Mouse (Mus musculus) lung, embryonic 14.5 days (tissue): Measurements from ENCODE around the gene Fadd. TPM values are rescaled to one million over a fixed set of nuclear protein-coding genes. Genes with fewer than 3 reads are reported as not detected.

Experiments
- ATAC-seq: fragments of 200-750 bp; cut with Nextera tagmentation; 2 replicates; pipeline ENCODE4 v1.8.0; 2017; ENCODE audit warnings: mild to moderate bottlenecking, moderate TSS enrichment, moderate library complexity; ENCODE audit not compliant: insufficient read depth
- DNase-seq: peaks from one replicate; pipeline ENCODE4 v3.0.0-alpha.2; 2015
- H3K27ac ChIP-seq: fragments of 300-500 bp; sonication (generic); 2 replicates; pipeline ENCODE4 v1.5.1; 2014; ENCODE audit warnings: low read depth, mild to moderate bottlenecking, moderate library complexity
- H3K27me3 ChIP-seq: fragments of 300-500 bp; sonication (generic); 2 replicates; pipeline ENCODE4 v1.6.1; 2014; ENCODE audit warnings: low read length, control low read depth; ENCODE audit not compliant: insufficient read depth
- H3K36me3 ChIP-seq: fragments of 300-500 bp; sonication (generic); 2 replicates; pipeline ENCODE4 v1.6.1; 2014; ENCODE audit warnings: control low read depth; ENCODE audit not compliant: insufficient read depth
- H3K4me1 ChIP-seq: fragments of 300-500 bp; sonication (generic); 2 replicates; pipeline ENCODE4 v1.6.1; 2014; ENCODE audit warnings: antibody characterized with exemption, control low read depth; ENCODE audit not compliant: insufficient read depth
- H3K4me2 ChIP-seq: fragments of 300-500 bp; sonication (generic); 2 replicates; pipeline ENCODE4 v1.6.1; 2014; ENCODE audit warnings: mild to moderate bottlenecking
- H3K4me3 ChIP-seq: fragments of 300-500 bp; sonication (generic); 2 replicates; pipeline ENCODE4 v1.5.1; 2014; ENCODE audit warnings: low read depth, low read length
- H3K9ac ChIP-seq: fragments of 300-500 bp; sonication (generic); 2 replicates; pipeline ENCODE4 v1.6.1; 2014
- H3K9me3 ChIP-seq: fragments of 300-500 bp; sonication (generic); 2 replicates; pipeline ENCODE4 v1.6.1; 2016; ENCODE audit warnings: low read depth, low read length, control low read depth
- CTCF ChIP-seq: IDR thresholded peaks from 2 replicates; pipeline ENCODE4 v1.5.1; 2016; ENCODE audit warnings: antibody characterized with exemption, low read depth
- WGBS: fragments of 180-500 bp; shearing (Covaris S2); extraction: QIAGEN DNeasy Blood & Tissue Kit; methylation state at CpG from one replicate; pipeline ENCODE4 v1.1.7; 2014; 5-methylcytosine and 5-hydroxymethylcytosine counted together
- polyA plus RNA-seq: library from polyadenylated mRNA; unstranded; fragments of >200 nt; fragmentation: Nextera tagmentation; extraction: Ambion mirVana; gene quantifications from 2 replicates; pipeline ENCODE4 v1.2.1, GENCODE M21; 2014

The Fadd gene
- polyA plus RNA-seq, 1 experiment from 2014 or later: 12.8 TPM

GRCm38 (mm10) chr7:144549904-144550566 lies 32.2 kb downstream of the Fadd start:
- Histone ChIP-seq H3K9ac (no peak overlapping the region), H3K27ac (no peak overlapping the region), H3K4me2 (no peak overlapping the region), H3K27me3 (no peaks in the 10 kb centered on the region), H3K4me3 (no peak overlapping the region), H3K9me3 (no peaks in the 10 kb centered on the region), H3K36me3 (peaks cover 51% of the 10 kb centered on the region), H3K4me1 (peaks cover 7% of the 10 kb centered on the region; the same call in 1 of the 2 replicates)
- TF ChIP-seq CTCF: 0 out of 2 replicates have a peak, but pooled peaks have one; percentile 7
- ATAC-seq (no peak), DNase-seq (peak; percentile 17)
- WGBS: 95% methylated on average over 2 of the region's 2 CpGs

GRCm38 (mm10) chr7:144545231-144545630 lies 37.0 kb downstream of the Fadd start:
- H3K9me3 ChIP-seq: no peaks in the 10 kb centered on the region
- no peak for ATAC-seq
- 78% methylated on average over 3 of the region's 3 CpGs for WGBS
- H3K4me3 ChIP-seq: no peak overlapping the region
- H3K27ac ChIP-seq: no peak overlapping the region
- peaks cover 40% of the 10 kb centered on the region for H3K36me3 ChIP-seq
- DNase-seq: no peak
- no peak overlapping the region for H3K4me2 ChIP-seq
- no peak for TF ChIP-seq CTCF
- no peaks in the 10 kb centered on the region for H3K4me1 ChIP-seq
- no peak overlapping the region for H3K9ac ChIP-seq
- no peaks in the 10 kb centered on the region for H3K27me3 ChIP-seq

GRCm38 (mm10) chr7:144541351-144541750 lies 40.9 kb downstream of the Fadd start:
- H3K36me3 ChIP-seq: peaks cover 20% of the 10 kb centered on the region
- no peaks in the 10 kb centered on the region for H3K4me1 ChIP-seq
- no peaks in the 10 kb centered on the region for H3K9me3 ChIP-seq
- H3K4me2 ChIP-seq: no peak overlapping the region
- H3K27ac ChIP-seq: no peak overlapping the region
- TF ChIP-seq CTCF: no peak
- no peak for ATAC-seq
- 89% methylated on average over 5 of the region's 5 CpGs for WGBS
- no peak overlapping the region for H3K9ac ChIP-seq
- no peak overlapping the region for H3K4me3 ChIP-seq
- H3K27me3 ChIP-seq: no peaks in the 10 kb centered on the region
- DNase-seq: no peak

GRCm38 (mm10) chr7:144539146-144539545 lies 43.1 kb downstream of the Fadd start:
- Histone ChIP-seq H3K9me3 (no peaks in the 10 kb centered on the region), H3K4me2 (no peak overlapping the region), H3K27me3 (no peaks in the 10 kb centered on the region), H3K4me1 (no peaks in the 10 kb centered on the region), H3K4me3 (no peak overlapping the region), H3K27ac (no peak overlapping the region), H3K36me3 (0 out of 2 replicates have a peak, but pooled peaks cover 13% of the 10 kb centered on the region), H3K9ac (no peak overlapping the region)
- 66% methylated on average over 2 of the region's 2 CpGs for WGBS
- TF ChIP-seq CTCF: no peak
- no peak for ATAC-seq
- DNase-seq: no peak

GRCm38 (mm10) chr7:144538030-144538644 lies 44.1 kb downstream of the Fadd start:
- H3K4me1 ChIP-seq: no peaks in the 10 kb centered on the region
- 83% methylated on average over 4 of the region's 4 CpGs for WGBS
- H3K27me3 ChIP-seq: no peaks in the 10 kb centered on the region
- no peak for ATAC-seq
- H3K36me3 ChIP-seq: 0 out of 2 replicates have a peak, but pooled peaks cover 8% of the 10 kb centered on the region
- no peak overlapping the region for H3K4me2 ChIP-seq
- no peak for TF ChIP-seq CTCF
- H3K9me3 ChIP-seq: no peaks in the 10 kb centered on the region
- no peak overlapping the region for H3K27ac ChIP-seq
- no peak for DNase-seq
- no peak overlapping the region for H3K4me3 ChIP-seq
- no peak overlapping the region for H3K9ac ChIP-seq

GRCm38 (mm10) chr7:144536367-144536766 lies 45.9 kb downstream of the Fadd start:
- no peaks in the 10 kb centered on the region; the same call in 1 of the 2 replicates for H3K4me1 ChIP-seq
- WGBS: 78% methylated on average over 3 of the region's 3 CpGs
- no peak for TF ChIP-seq CTCF
- H3K9me3 ChIP-seq: no peaks in the 10 kb centered on the region
- H3K9ac ChIP-seq: no peak overlapping the region
- no peak overlapping the region for H3K27ac ChIP-seq
- 0 out of 2 replicates have a peak, but pooled peaks cover 8% of the 10 kb centered on the region for H3K36me3 ChIP-seq
- H3K4me3 ChIP-seq: no peak overlapping the region
- no peak for DNase-seq
- H3K4me2 ChIP-seq: no peak overlapping the region
- no peak for ATAC-seq
- H3K27me3 ChIP-seq: no peaks in the 10 kb centered on the region

- no peak overlapping the region for H3K4me2 ChIP-seq
- WGBS: 61% methylated on average over 3 of the region's 3 CpGs
- no peak for ATAC-seq
- H3K9me3 ChIP-seq: no peaks in the 10 kb centered on the region
- no peaks in the 10 kb centered on the region; the same call in 1 of the 2 replicates for H3K4me1 ChIP-seq
- no peak for TF ChIP-seq CTCF
- H3K36me3 ChIP-seq: 0 out of 2 replicates have a peak, but pooled peaks cover 5% of the 10 kb centered on the region
- H3K27ac ChIP-seq: no peak overlapping the region
- no peak for DNase-seq
- H3K4me3 ChIP-seq: no peak overlapping the region
- no peak overlapping the region for H3K9ac ChIP-seq
- H3K27me3 ChIP-seq: no peaks in the 10 kb centered on the region
Measured at GRCm38 (mm10) chr7:144534773-144535172, 47.5 kb downstream of the Fadd start.
